Mouse (Mus musculus) adrenal gland, adult 8-10 months (tissue): ENCODE measurements around the gene Serpina3m. TPM values are rescaled to one million over a fixed set of nuclear protein-coding genes. Genes with fewer than 3 reads are reported as not detected.

Experiments
- total RNA-seq, 4 experiments: library from RNA; stranded (reverse); gene quantifications; 2 replicates each; pipeline ENCODE4 v1.2.4; 2022

The Serpina3m gene
- total RNA-seq, 4 experiments from 2014 or later, result 0.74 to 2.5 (median 1.1) TPM

Other genes starting within 250 kb of the Serpina3m start
- 1 to 10 TPM; 1.1 to 3.3 (median 1.9) TPM for gene Serpina5, start 237.4 kb upstream of the Serpina3m start, total RNA-seq
- gene Serpina3a, start 225.8 kb upstream of the Serpina3m start, total RNA-seq, result under 1 TPM in 1 of 4 experiments, not detected in 3; 0.20 TPM
- gene Serpina3b, start 210.5 kb upstream of the Serpina3m start, total RNA-seq, result under 1 TPM in 3 of 4 experiments, not detected in 1; 0.15 to 0.40 (median 0.20) TPM
- gene Serpina3c, start 184.6 kb upstream of the Serpina3m start, total RNA-seq, result 10 to 100 TPM in 3 of 4 experiments, 1 to 10 TPM in 1; 8.3 to 18.3 (median 13.6) TPM
- gene Serpina3f, start 123.9 kb upstream of the Serpina3m start, total RNA-seq, result under 1 TPM in 3 of 4 experiments, not detected in 1; 0.35 to 0.78 (median 0.38) TPM
- 1 to 10 TPM; 3.0 to 9.9 (median 3.8) TPM for gene Serpina3g, start 102.2 kb upstream of the Serpina3m start, total RNA-seq
- under 1 TPM in 2 of 4 experiments, not detected in 2; 0.24 to 0.31 TPM for gene Serpina3i, start 75.4 kb upstream of the Serpina3m start, total RNA-seq
- gene Serpina3j, start 23.9 kb upstream of the Serpina3m start, total RNA-seq, result under 1 TPM in 1 of 4 experiments, not detected in 3; 0.42 TPM
- 1 to 10 TPM in 3 of 4 experiments, under 1 TPM in 1; 0.49 to 6.3 (median 3.1) TPM for gene Serpina3k, start within 50 bp of the Serpina3m start, total RNA-seq
- 10 to 100 TPM in 2 of 4 experiments, 1 to 10 TPM in 2; 6.0 to 42.3 (median 14.6) TPM for gene Serpina3n, start 68.2 kb downstream of the Serpina3m start, total RNA-seq
- gene Gsc, start 134.8 kb downstream of the Serpina3m start, total RNA-seq, result under 1 TPM in 1 of 4 experiments, not detected in 3; 0.21 TPM